19 mouse cellular contexts compared by ENCODE assay signal in genomic region chr9:23005005-23005404, GRCm38 (mm10).
A peak's percentile ranks its signal among the peaks of the same experiment; 100 is the strongest.
DNase-seq lines count a peak whose midpoint lies in the region; ATAC-seq and TF ChIP-seq lines count a peak whose summit lies in the region.
"Had no signal": no experiment of that assay in that cellular context is flagged by ENCODE, and none has a peak within 500 bp of the region (broad histone marks: within the 10 kb centered on the region; RNA-seq: fewer than 3 reads in every experiment).

No protein-coding gene starts in this region.

- TF ChIP-seq POLR2A in limb, embryonic 14.5 days (IDR thresholded peaks at IDR 0.05; ENCODE audit: borderline replicate concordance, extremely low read depth, insufficient read depth, insufficient read length), result no peak
- TF ChIP-seq POLR2A in thymus, adult 2 months (IDR thresholded peaks at IDR 0.05; ENCODE audit: control insufficient read depth, extremely low read depth, insufficient read depth, low read length, poor library complexity), result no peak

- no peak for TF ChIP-seq CTCF in stomach, postnatal 0 days (IDR thresholded peaks at IDR 0.05; ENCODE audit: low read depth)
- TF ChIP-seq CTCF in thymus, adult 2 months (IDR thresholded peaks at IDR 0.05; ENCODE audit: borderline replicate concordance, control insufficient read depth, extremely low read depth, insufficient read depth, low read length, poor library complexity), result no peak

- H3K27ac ChIP-seq in stomach, embryonic 14.5 days (ENCODE audit: low read length), result no peak overlapping the region
- H3K27ac ChIP-seq in stomach, postnatal 0 days (replicated peaks), result no peak overlapping the region
- H3K27ac ChIP-seq in limb, embryonic 14.5 days (replicated peaks; ENCODE audit: low read depth, low read length), result 0 out of 2 replicates have a peak overlapping the region, but pooled peaks have one; percentile 10
- H3K27ac ChIP-seq in thymus, adult 2 months (ENCODE audit: control insufficient read depth, insufficient read depth, low read length), result no peak overlapping the region
- H3K27ac ChIP-seq: forebrain, embryonic 13.5 days; liver, embryonic 12.5 days; lung, embryonic 15.5 days; macrophage had no signal

- no peak overlapping the region for H3K9ac ChIP-seq in stomach, embryonic 14.5 days (replicated peaks; ENCODE audit: low read depth, low read length)
- no peak overlapping the region for H3K9ac ChIP-seq in stomach, postnatal 0 days (ENCODE audit: low read length)
- no peak overlapping the region for H3K9ac ChIP-seq in limb, embryonic 14.5 days (ENCODE audit: low read depth, low read length, severe bottlenecking)
- H3K9ac ChIP-seq: forebrain, embryonic 13.5 days; liver, embryonic 12.5 days; lung, embryonic 15.5 days had no signal

- H3K4me1 ChIP-seq in stomach, embryonic 14.5 days (ENCODE audit: control insufficient read depth, insufficient read depth, low read length), result peaks cover 24% of the 10 kb centered on the region
- no peaks in the 10 kb centered on the region for H3K4me1 ChIP-seq in stomach, postnatal 0 days (replicated peaks; ENCODE audit: control insufficient read depth, insufficient read depth)
- H3K4me1 ChIP-seq in limb, embryonic 14.5 days (ENCODE audit: control insufficient read depth, insufficient read depth, low read length), result peaks cover 31% of the 10 kb centered on the region
- H3K4me1 ChIP-seq in thymus, adult 2 months (replicated peaks; ENCODE audit: control insufficient read depth, insufficient read depth, low read length), result peaks cover 3% of the 10 kb centered on the region

- DNase-seq in kidney, adult 9 months, result peak; percentile 17
- no peak for DNase-seq in kidney, postnatal 4 days
- DNase-seq in stomach, postnatal 0 days (ENCODE audit: low spot score), result no peak
- no peak for DNase-seq in limb, embryonic 14.5 days (ENCODE audit: low spot score)
- no peak for DNase-seq in thymus, adult 2 months
- DNase-seq: adrenal gland, postnatal 36 days; cerebellum, adult 9-10 months; gastrocnemius, postnatal 36 days; heart, postnatal 14 days; right cerebral cortex, postnatal 4 days; thymus, adult 18-20 months had no signal

- H3K27me3 ChIP-seq in stomach, embryonic 14.5 days (ENCODE audit: control insufficient read depth, insufficient read depth, low read length), result no peaks in the 10 kb centered on the region
- H3K27me3 ChIP-seq in stomach, postnatal 0 days (ENCODE audit: control insufficient read depth, insufficient read depth, low read length), result no peaks in the 10 kb centered on the region
- no peaks in the 10 kb centered on the region for H3K27me3 ChIP-seq in limb, embryonic 14.5 days (ENCODE audit: control insufficient read depth, insufficient read depth, low read length)
- no peaks in the 10 kb centered on the region for H3K27me3 ChIP-seq in thymus, adult 2 months (ENCODE audit: control insufficient read depth, insufficient read depth, low read length)

- no peak for ATAC-seq in stomach, embryonic 14.5 days (ENCODE audit: insufficient number of reproducible peaks, insufficient read depth, low FRiP score, low read depth)
- no peak for ATAC-seq in stomach, postnatal 0 days (ENCODE audit: low FRiP score, low TSS enrichment)
- ATAC-seq in limb, embryonic 14.5 days (ENCODE audit: low FRiP score, low read depth), result no peak
- no peak for ATAC-seq in CD4-positive, CD25-positive, alpha-beta regulatory T cell, adult 4 months
- ATAC-seq: forebrain, embryonic 13.5 days; liver, embryonic 12.5 days; midbrain, embryonic 16.5 days had no signal

- no peaks in the 10 kb centered on the region for H3K36me3 ChIP-seq in stomach, embryonic 14.5 days (ENCODE audit: control insufficient read depth, insufficient read depth, low read length)
- no peaks in the 10 kb centered on the region for H3K36me3 ChIP-seq in stomach, postnatal 0 days (ENCODE audit: control insufficient read depth, insufficient read depth, low read length)
- H3K36me3 ChIP-seq in limb, embryonic 14.5 days (ENCODE audit: control insufficient read depth, insufficient read depth, low read length), result no peaks in the 10 kb centered on the region
- H3K36me3 ChIP-seq in thymus, adult 2 months (ENCODE audit: control insufficient read depth, insufficient read depth, low read length), result no peaks in the 10 kb centered on the region
- H3K36me3 ChIP-seq: liver, embryonic 12.5 days; lung, embryonic 15.5 days had no signal

- 16% methylated on average over 7 of the region's 7 CpGs for WGBS in stomach, embryonic 14.5 days
- 20% methylated on average over 7 of the region's 7 CpGs for WGBS in stomach, postnatal 0 days
- 49% methylated on average over 7 of the region's 7 CpGs for WGBS in limb, embryonic 14.5 days
- 88% methylated on average over 7 of the region's 7 CpGs for WGBS in thymus, adult 2 months

- H3K4me3 ChIP-seq in stomach, embryonic 14.5 days (ENCODE audit: low read depth, low read length), result no peak overlapping the region
- no peak overlapping the region for H3K4me3 ChIP-seq in stomach, postnatal 0 days (ENCODE audit: low read depth, low read length)
- no peak overlapping the region for H3K4me3 ChIP-seq in limb, embryonic 14.5 days (replicated peaks; ENCODE audit: low read length)
- no peak overlapping the region for H3K4me3 ChIP-seq in thymus, adult 2 months (ENCODE audit: control insufficient read depth, insufficient read depth, low read length)
- H3K4me3 ChIP-seq: forebrain, embryonic 13.5 days; liver, embryonic 12.5 days; lung, embryonic 15.5 days had no signal

- TF ChIP-seq EP300 in stomach, postnatal 0 days (optimal IDR thresholded peaks at IDR 0.05), result no peak

- peak overlapping the region; percentile 10; the same call in 1 of the 2 replicates for H3K4me2 ChIP-seq in stomach, embryonic 14.5 days (replicated peaks; ENCODE audit: low read depth, low read length)
- H3K4me2 ChIP-seq in stomach, postnatal 0 days (replicated peaks; ENCODE audit: low read depth), result no peak overlapping the region
- H3K4me2 ChIP-seq in limb, embryonic 14.5 days (replicated peaks; ENCODE audit: low read depth, low read length, severe bottlenecking), result peak overlapping the region; percentile 2; the same call in 1 of the 2 replicates
- H3K4me2 ChIP-seq: forebrain, embryonic 13.5 days; heart, embryonic 11.5 days; liver, embryonic 12.5 days; lung, embryonic 15.5 days had no signal

- H3K9me3 ChIP-seq in stomach, embryonic 14.5 days (ENCODE audit: control insufficient read depth, low read depth, low read length), result no peaks in the 10 kb centered on the region
- no peaks in the 10 kb centered on the region for H3K9me3 ChIP-seq in stomach, postnatal 0 days (ENCODE audit: control insufficient read depth, low read length)
- no peaks in the 10 kb centered on the region for H3K9me3 ChIP-seq in limb, embryonic 14.5 days (ENCODE audit: control insufficient read depth, low read length)
- H3K9me3 ChIP-seq: forebrain, embryonic 13.5 days; liver, embryonic 12.5 days; lung, embryonic 15.5 days had no signal
